Mouse (Mus musculus) embryonic facial prominence, embryonic 15.5 days (tissue): ENCODE measurements around the gene Trmt1. TPM values are rescaled to one million over a fixed set of nuclear protein-coding genes. Genes with fewer than 3 reads are reported as not detected.

Source experiments
- ATAC-seq: fragments of 200-750 bp; cut with Nextera tagmentation; 2 replicates; pipeline ENCODE4 v1.8.0; 2017; ENCODE audit warnings: low read depth, moderate TSS enrichment; ENCODE audit not compliant: insufficient number of reproducible peaks, low FRiP score, low TSS enrichment
- H3K27ac ChIP-seq: fragments of 300-500 bp; sonication (generic); replicated peaks from 2 replicates; pipeline ENCODE4 v1.5.1; 2015; ENCODE audit warnings: mild to moderate bottlenecking, inconsistent platforms
- H3K27me3 ChIP-seq: fragments of 300-500 bp; sonication (generic); 2 replicates; pipeline ENCODE4 v1.6.1; 2015; ENCODE audit warnings: inconsistent platforms
- H3K36me3 ChIP-seq: fragments of 300-500 bp; sonication (generic); 2 replicates; pipeline ENCODE4 v1.6.1; 2015; ENCODE audit warnings: mild to moderate bottlenecking, inconsistent platforms
- H3K4me1 ChIP-seq: fragments of 300-500 bp; sonication (generic); 2 replicates; pipeline ENCODE4 v1.6.1; 2015; ENCODE audit warnings: inconsistent platforms
- H3K4me2 ChIP-seq: fragments of 300-500 bp; sonication (generic); replicated peaks from 2 replicates; pipeline ENCODE4 v1.6.1; 2015; ENCODE audit warnings: mild to moderate bottlenecking, inconsistent platforms
- H3K4me3 ChIP-seq: fragments of 300-500 bp; sonication (generic); replicated peaks from 2 replicates; pipeline ENCODE4 v1.5.1; 2015; ENCODE audit warnings: mild to moderate bottlenecking, inconsistent platforms
- H3K9ac ChIP-seq: fragments of 300-500 bp; sonication (generic); 2 replicates; pipeline ENCODE4 v1.6.1; 2015; ENCODE audit warnings: inconsistent platforms
- H3K9me3 ChIP-seq: fragments of 300-500 bp; sonication (generic); replicated peaks from 2 replicates; pipeline ENCODE4 v1.6.1; 2016; ENCODE audit warnings: inconsistent platforms
- WGBS: fragments of 180-500 bp; shearing (Covaris S2); methylation state at CpG from one replicate; pipeline ENCODE4 v1.1.7; 2015; 5-methylcytosine and 5-hydroxymethylcytosine counted together
- polyA plus RNA-seq: library from polyadenylated mRNA; unstranded; fragments of >200 nt; fragmentation: Nextera tagmentation; extraction: Ambion mirVana; gene quantifications from 2 replicates; pipeline ENCODE4 v1.2.1, GENCODE M21; 2015

Gene Trmt1
- polyA plus RNA-seq, 1 experiment from 2014 or later: 78.2 TPM

DNA sequence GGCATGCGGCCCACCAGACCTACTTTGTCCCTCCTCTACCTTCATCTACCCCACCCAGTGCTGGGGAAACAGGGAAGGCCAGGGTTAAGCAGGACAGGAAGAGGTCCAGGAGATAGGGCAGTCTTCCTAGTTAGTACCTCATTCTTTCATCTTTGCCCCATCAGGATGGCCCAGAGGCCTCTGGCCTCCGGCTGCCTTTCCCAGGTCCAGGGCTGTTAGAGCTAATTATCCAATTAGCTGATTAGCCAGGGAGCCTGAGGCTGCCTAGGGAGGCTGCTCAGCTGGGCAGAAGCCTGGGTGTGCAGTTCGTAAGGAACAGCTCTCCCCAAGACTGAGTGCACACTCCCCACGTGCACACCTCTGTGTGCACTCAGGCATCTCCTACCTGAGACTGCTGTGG, 27.3 kb downstream of the Trmt1 start:
- Histone ChIP-seq H3K9me3 (no peaks in the 10 kb centered on the region), H3K4me1 (peaks cover 79% of the 10 kb centered on the region), H3K4me2 (no peak overlapping the region), H3K9ac (0 out of 2 replicates have a peak overlapping the region, but pooled peaks have one; percentile 12), H3K27me3 (peaks cover 9% of the 10 kb centered on the region), H3K36me3 (peaks cover 26% of the 10 kb centered on the region; the same call in 1 of the 2 replicates), H3K4me3 (no peak overlapping the region), H3K27ac (peak overlapping the region; percentile 95)
- ATAC-seq: no peak
- WGBS: 42% methylated on average over 4 of the region's 4 CpGs

DNA sequence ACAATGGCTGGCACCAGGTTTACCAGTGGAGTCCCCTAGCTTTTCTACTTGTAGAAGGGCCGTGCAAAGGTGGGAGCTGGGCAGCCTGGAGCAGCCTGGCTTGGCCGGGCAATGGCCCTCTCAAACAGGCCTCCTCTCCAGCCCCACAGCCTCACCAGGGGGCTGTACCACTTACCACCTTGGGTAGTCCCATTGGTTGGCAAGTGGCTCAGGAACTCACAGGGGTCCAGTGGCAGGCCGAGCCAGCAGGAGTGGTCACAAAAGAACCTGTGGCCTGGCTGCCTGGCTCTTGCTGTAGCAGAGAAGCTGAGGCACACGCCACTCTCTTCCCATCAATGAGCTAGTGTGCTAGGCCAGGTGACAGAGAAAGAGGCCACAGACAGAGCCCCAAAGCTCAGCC, 28.1 kb downstream of the Trmt1 start:
- H3K9ac ChIP-seq: no peak overlapping the region
- H3K36me3 ChIP-seq: peaks cover 30% of the 10 kb centered on the region; the same call in 1 of the 2 replicates
- H3K4me3 ChIP-seq: no peak overlapping the region
- ATAC-seq: no peak
- H3K27ac ChIP-seq: peak overlapping the region; percentile 95
- 75% methylated on average over 4 of the region's 4 CpGs for WGBS
- no peak overlapping the region for H3K4me2 ChIP-seq
- H3K9me3 ChIP-seq: no peaks in the 10 kb centered on the region
- peaks cover 6% of the 10 kb centered on the region for H3K27me3 ChIP-seq
- peaks cover 81% of the 10 kb centered on the region for H3K4me1 ChIP-seq

DNA sequence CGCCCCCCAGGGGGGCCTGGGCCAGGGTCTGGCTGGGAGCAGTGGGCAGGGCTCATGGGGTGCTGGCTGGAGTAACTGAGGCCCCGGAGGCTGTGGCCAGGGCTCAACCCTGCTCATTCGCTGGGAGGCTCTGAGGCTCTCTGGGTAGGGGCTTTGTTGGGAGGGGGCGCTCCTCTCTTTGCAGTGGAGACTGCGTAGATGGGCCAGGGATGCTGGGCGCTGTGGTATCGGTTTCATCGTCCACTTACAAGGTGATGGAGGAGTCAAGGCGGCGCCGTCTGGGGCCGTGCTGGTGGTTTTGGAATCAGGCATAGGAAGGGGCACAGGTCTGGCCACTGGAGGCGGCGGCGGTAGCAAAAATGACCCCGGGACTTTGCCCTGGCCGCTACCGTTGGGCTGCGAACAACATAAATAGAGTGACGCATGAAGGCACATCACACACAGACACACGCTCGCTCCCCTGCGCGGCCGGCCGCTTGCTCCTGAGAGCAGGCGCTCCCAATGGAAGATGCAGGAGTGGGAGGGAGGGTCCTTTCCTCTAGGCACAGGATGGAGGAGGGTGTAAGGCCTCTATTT, 29.9 kb downstream of the Trmt1 start:
- Histone ChIP-seq H3K4me1 (peaks cover 79% of the 10 kb centered on the region), H3K27ac (peak overlapping the region; percentile 74), H3K9me3 (no peaks in the 10 kb centered on the region), H3K36me3 (peaks cover 48% of the 10 kb centered on the region), H3K9ac (no peak overlapping the region), H3K4me2 (no peak overlapping the region), H3K4me3 (no peak overlapping the region), H3K27me3 (peaks cover 6% of the 10 kb centered on the region)
- no peak for ATAC-seq
- WGBS: 30% methylated on average over 27 of the region's 27 CpGs

DNA sequence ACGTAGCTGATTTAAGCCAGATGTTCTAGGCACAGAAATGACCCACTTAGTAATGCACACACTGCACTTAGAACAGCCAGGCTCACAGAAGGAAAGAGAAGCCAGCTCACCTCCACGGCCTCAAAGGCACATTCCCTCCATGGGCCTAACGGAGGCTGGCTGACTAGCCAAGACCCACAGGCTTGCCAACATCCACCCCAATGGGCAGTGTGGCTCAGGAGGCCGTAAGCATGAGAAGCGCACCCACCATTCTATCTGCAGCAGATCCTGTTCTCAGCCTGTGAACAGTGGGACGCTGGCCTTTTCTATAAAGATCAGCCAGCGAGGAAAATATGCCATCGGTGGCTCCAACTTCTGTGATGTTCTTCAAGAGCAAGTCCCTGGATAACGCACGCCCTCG, 30.7 kb downstream of the Trmt1 start:
- ATAC-seq: no peak
- peaks cover 78% of the 10 kb centered on the region for H3K4me1 ChIP-seq
- no peak overlapping the region for H3K9ac ChIP-seq
- no peak overlapping the region for H3K4me3 ChIP-seq
- H3K27ac ChIP-seq: peak overlapping the region; percentile 70
- no peak overlapping the region for H3K4me2 ChIP-seq
- H3K27me3 ChIP-seq: peaks cover 6% of the 10 kb centered on the region
- 73% methylated on average over 11 of the region's 11 CpGs for WGBS
- peaks cover 56% of the 10 kb centered on the region for H3K36me3 ChIP-seq
- H3K9me3 ChIP-seq: no peaks in the 10 kb centered on the region

- Histone ChIP-seq H3K4me2 (no peak overlapping the region), H3K4me3 (no peak overlapping the region), H3K4me1 (peaks cover 79% of the 10 kb centered on the region), H3K27ac (no peak overlapping the region), H3K36me3 (peaks cover 54% of the 10 kb centered on the region), H3K9me3 (no peaks in the 10 kb centered on the region), H3K9ac (no peak overlapping the region), H3K27me3 (peaks cover 6% of the 10 kb centered on the region)
- WGBS: 88% methylated on average over 5 of the region's 5 CpGs
- ATAC-seq: no peak
Observed at GRCm38 (mm10) chr8:84718476-84718875, 32.4 kb downstream of the Trmt1 start.

- H3K9me3 ChIP-seq: no peaks in the 10 kb centered on the region
- peaks cover 6% of the 10 kb centered on the region for H3K27me3 ChIP-seq
- 75% methylated on average over 5 of the region's 5 CpGs for WGBS
- peaks cover 79% of the 10 kb centered on the region for H3K4me1 ChIP-seq
- ATAC-seq: no peak
- H3K9ac ChIP-seq: no peak overlapping the region
- peaks cover 51% of the 10 kb centered on the region for H3K36me3 ChIP-seq
- no peak overlapping the region for H3K4me2 ChIP-seq
- H3K27ac ChIP-seq: no peak overlapping the region
- no peak overlapping the region for H3K4me3 ChIP-seq
Observed at GRCm38 (mm10) chr8:84718959-84719690, 33.0 kb downstream of the Trmt1 start.

DNA sequence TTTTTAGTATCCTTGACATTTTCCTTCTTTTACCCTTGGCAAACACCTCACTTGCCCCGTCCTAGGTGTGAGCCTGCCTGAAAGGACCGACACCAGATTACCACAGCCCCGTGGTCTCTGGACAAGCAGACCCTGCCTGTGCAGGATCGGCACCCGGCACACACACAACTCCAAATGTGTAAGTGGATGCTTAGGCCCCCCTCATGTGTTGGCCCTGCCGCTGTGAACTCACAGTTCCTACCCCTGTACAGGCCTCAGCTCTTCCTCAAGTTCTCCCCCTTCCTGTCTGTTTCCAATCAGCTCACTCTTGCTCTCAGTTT, 36.4 kb downstream of the Trmt1 start:
- H3K36me3 ChIP-seq: peaks cover 65% of the 10 kb centered on the region
- WGBS: 29% methylated on average over 6 of the region's 6 CpGs
- no peak for ATAC-seq
- H3K9ac ChIP-seq: no peak overlapping the region
- H3K4me1 ChIP-seq: peaks cover 80% of the 10 kb centered on the region
- H3K9me3 ChIP-seq: no peaks in the 10 kb centered on the region
- peak overlapping the region; percentile 98 for H3K27ac ChIP-seq
- no peak overlapping the region for H3K4me3 ChIP-seq
- peak overlapping the region; percentile 43 for H3K4me2 ChIP-seq
- H3K27me3 ChIP-seq: no peaks in the 10 kb centered on the region

- Histone ChIP-seq H3K9me3 (no peaks in the 10 kb centered on the region), H3K27me3 (no peaks in the 10 kb centered on the region), H3K27ac (peak within 1 kb of the TSS; percentile 98), H3K9ac (peak within 1 kb of the TSS; percentile 23; the same call in 1 of the 2 replicates), H3K4me2 (peak within 1 kb of the TSS; percentile 43), H3K4me3 (peak within 1 kb of the TSS; percentile 7; the same call in 1 of the 2 replicates), H3K4me1 (peaks cover 83% of the 10 kb centered on the region), H3K36me3 (peaks cover 63% of the 10 kb centered on the region)
- peak; percentile 91 for ATAC-seq
- WGBS: 5% methylated on average over 10 of the region's 10 CpGs
Observed at GRCm38 (mm10) chr8:84722850-84723570, 36.9 kb downstream of the Trmt1 start, which contains the start of gene G430095P16Rik. Gene G430095P16Rik, plus strand, starts transcription at chr8:84723007.

- ATAC-seq: no peak
- Histone ChIP-seq H3K4me1 (peaks cover 86% of the 10 kb centered on the region), H3K9ac (0 out of 2 replicates have a peak overlapping the region, but pooled peaks have one; percentile 23), H3K9me3 (no peaks in the 10 kb centered on the region), H3K4me2 (peak overlapping the region; percentile 43), H3K27me3 (no peaks in the 10 kb centered on the region), H3K36me3 (peaks cover 60% of the 10 kb centered on the region), H3K27ac (peak overlapping the region; percentile 98), H3K4me3 (no peak overlapping the region)
- 11% methylated on average over 7 of the region's 7 CpGs for WGBS
Observed at GRCm38 (mm10) chr8:84723571-84723900, 37.4 kb downstream of the Trmt1 start.

GRCm38 (mm10) chr8:84724683-84725082, 38.6 kb downstream of the Trmt1 start:
- Histone ChIP-seq H3K4me3 (no peak overlapping the region), H3K9me3 (no peaks in the 10 kb centered on the region), H3K9ac (no peak overlapping the region), H3K27ac (peak overlapping the region; percentile 98), H3K27me3 (no peaks in the 10 kb centered on the region), H3K36me3 (peaks cover 48% of the 10 kb centered on the region), H3K4me2 (0 out of 2 replicates have a peak overlapping the region, but pooled peaks have one; percentile 43), H3K4me1 (peaks cover 84% of the 10 kb centered on the region)
- no peak for ATAC-seq
- WGBS: 35% methylated on average over 9 of the region's 9 CpGs

GRCm38 (mm10) chr8:84725246-84725940, 39.3 kb downstream of the Trmt1 start:
- H3K4me2 ChIP-seq: 0 out of 2 replicates have a peak overlapping the region, but pooled peaks have one; percentile 3
- ATAC-seq: no peak
- peaks cover 86% of the 10 kb centered on the region for H3K4me1 ChIP-seq
- H3K36me3 ChIP-seq: peaks cover 41% of the 10 kb centered on the region
- H3K9ac ChIP-seq: peak overlapping the region; percentile 26
- H3K9me3 ChIP-seq: no peaks in the 10 kb centered on the region
- H3K27me3 ChIP-seq: no peaks in the 10 kb centered on the region
- H3K27ac ChIP-seq: peak overlapping the region; percentile 98
- 51% methylated on average over 10 of the region's 10 CpGs for WGBS
- no peak overlapping the region for H3K4me3 ChIP-seq
